Mouse (Mus musculus): ENCODE results near the gene Vps8. TPM values are rescaled to one million over a fixed set of nuclear protein-coding genes. Genes with fewer than 3 reads are reported as not detected.

Vps8 gene
- polyA plus RNA-seq, 1 experiment from 2014 or later = 15.1 TPM

DNA sequence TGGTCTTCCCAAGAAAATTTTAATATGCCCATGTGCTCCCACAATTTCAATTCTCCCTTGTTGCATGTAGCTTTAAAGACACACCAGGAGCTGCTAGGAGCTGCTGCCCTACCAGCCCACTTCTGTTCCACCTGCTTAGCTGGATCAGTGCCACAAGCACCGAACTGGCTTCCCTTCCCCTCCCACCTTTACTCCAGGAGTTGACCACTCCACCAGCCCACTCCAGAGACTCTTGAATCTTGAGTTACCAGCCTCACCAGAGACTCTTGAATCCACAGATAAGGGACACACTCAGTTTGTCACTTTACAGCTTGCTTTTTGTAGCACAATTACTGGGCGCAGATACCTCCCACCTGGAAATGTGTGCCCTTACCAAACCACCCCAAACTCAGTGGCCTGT is 197.7 kb downstream of the Vps8 start:
- Histone ChIP-seq H3K27ac (replicated peaks; ENCODE audit: low read depth, low read length) (no peak overlapping the region), H3K36me3 (ENCODE audit: control insufficient read depth, insufficient read depth, low read length) (no peaks in the 10 kb centered on the region), H3K4me2 (ENCODE audit: low read depth, severe bottlenecking) (no peak overlapping the region), H3K9me3 (ENCODE audit: control insufficient read depth, low read length) (no peaks in the 10 kb centered on the region), H3K4me3 (ENCODE audit: low read depth, low read length) (no peak overlapping the region), H3K4me1 (ENCODE audit: control insufficient read depth, insufficient read depth, low read length) (no peaks in the 10 kb centered on the region), H3K27me3 (ENCODE audit: control insufficient read depth, insufficient read depth, low read length) (no peaks in the 10 kb centered on the region), H3K9ac (ENCODE audit: low read length) (no peak overlapping the region)
- ATAC-seq (ENCODE audit: insufficient number of reproducible peaks, low FRiP score, low TSS enrichment, low read depth) (no peak), DNase-seq (ENCODE audit: low spot score) (no peak)
- 81% methylated on average over 2 of the region's 2 CpGs for WGBS

DNA sequence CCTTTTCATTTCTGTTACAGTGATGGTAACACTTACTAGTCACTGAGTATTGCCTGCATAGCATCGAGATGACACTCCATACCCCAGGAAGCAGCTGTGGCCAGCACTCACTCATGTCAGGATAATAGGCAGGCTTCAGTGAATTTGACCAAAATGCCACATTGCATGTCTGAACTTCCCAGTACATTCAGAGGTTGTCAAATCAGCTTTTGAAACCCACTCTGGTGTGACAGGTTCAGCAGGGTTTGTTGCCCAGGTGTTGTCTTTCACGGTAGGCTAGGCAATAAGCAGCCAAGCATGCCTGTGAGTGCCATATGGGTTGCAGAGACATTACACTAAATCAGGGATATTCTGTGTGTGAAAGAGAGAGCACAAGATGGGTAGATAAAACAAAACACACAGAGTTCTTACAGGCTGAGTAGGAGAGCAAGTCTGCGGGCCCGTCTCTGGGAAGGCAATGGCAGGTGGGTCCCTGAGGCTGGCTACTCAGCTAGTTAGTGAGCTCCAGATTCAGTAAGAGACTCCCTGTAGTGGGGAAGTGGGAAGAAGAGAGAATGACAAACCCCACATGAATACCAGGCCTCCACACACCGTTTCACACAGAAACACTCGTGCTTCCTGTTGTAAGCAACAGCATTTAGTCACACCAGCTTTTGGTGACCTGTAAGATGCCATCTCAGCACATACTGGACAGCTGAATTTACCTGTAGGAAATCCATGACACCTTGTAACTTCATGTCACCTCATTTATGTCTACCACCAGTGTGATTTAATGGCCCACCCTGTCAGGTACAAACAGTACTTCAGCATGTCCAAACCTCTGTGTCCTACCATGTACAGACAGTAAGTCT is 203.1 kb downstream of the Vps8 start:
- WGBS = 81% methylated on average over 6 of the region's 6 CpGs
- no peak for ATAC-seq (ENCODE audit: insufficient number of reproducible peaks, low FRiP score, low TSS enrichment, low read depth)
- no peak for DNase-seq (ENCODE audit: low spot score)

DNA sequence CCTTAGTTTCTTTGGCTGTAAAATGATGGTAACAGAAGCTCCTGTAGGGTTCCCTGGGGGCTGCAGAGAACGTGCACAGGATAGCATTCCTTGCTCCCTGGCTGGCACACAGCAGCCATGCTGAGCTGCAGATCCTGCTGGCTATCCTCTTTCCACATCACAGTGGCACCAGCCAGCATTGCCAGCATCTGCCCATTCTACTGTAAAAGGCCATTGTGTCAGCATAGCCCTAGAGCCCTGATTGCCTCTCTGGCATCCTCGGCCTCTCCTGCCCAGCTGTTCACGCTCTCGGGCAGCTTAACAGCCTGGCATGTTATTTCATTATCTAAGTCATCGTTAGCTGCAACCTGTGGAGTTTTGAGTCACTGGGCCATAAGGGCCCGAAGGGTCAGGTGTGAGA is 204.3 kb downstream of the Vps8 start:
- 62% methylated on average over 6 of the region's 6 CpGs for WGBS
- no peak overlapping the region for H3K27ac ChIP-seq (replicated peaks; ENCODE audit: low read depth, low read length)
- H3K4me3 ChIP-seq (ENCODE audit: low read depth, low read length) = no peak overlapping the region
- no peaks in the 10 kb centered on the region for H3K27me3 ChIP-seq (ENCODE audit: control insufficient read depth, insufficient read depth, low read length)
- ATAC-seq (ENCODE audit: insufficient number of reproducible peaks, low FRiP score, low TSS enrichment, low read depth) (no peak), DNase-seq (ENCODE audit: low spot score) (no peak)
- H3K9ac ChIP-seq (ENCODE audit: low read length) = no peak overlapping the region
- H3K9me3 ChIP-seq (ENCODE audit: control insufficient read depth, low read length) = no peaks in the 10 kb centered on the region
- no peak overlapping the region for H3K4me2 ChIP-seq (ENCODE audit: low read depth, severe bottlenecking)
- H3K36me3 ChIP-seq (ENCODE audit: control insufficient read depth, insufficient read depth, low read length) = no peaks in the 10 kb centered on the region
- 0 out of 2 replicates have a peak, but pooled peaks cover 3% of the 10 kb centered on the region for H3K4me1 ChIP-seq (ENCODE audit: control insufficient read depth, insufficient read depth, low read length)

More for the DNA sequence above, 203.1 kb downstream of the Vps8 start:
- H3K4me1 ChIP-seq (ENCODE audit: control insufficient read depth, insufficient read depth, low read length) = 0 out of 2 replicates have a peak, but pooled peaks cover 3% of the 10 kb centered on the region
- no peak overlapping the region for H3K27ac ChIP-seq (replicated peaks; ENCODE audit: low read depth, low read length)
- H3K9ac ChIP-seq (ENCODE audit: low read length) = no peak overlapping the region
- no peak overlapping the region for H3K4me2 ChIP-seq (ENCODE audit: low read depth, severe bottlenecking)
- H3K36me3 ChIP-seq (ENCODE audit: control insufficient read depth, insufficient read depth, low read length) = no peaks in the 10 kb centered on the region
- H3K27me3 ChIP-seq (ENCODE audit: control insufficient read depth, insufficient read depth, low read length) = no peaks in the 10 kb centered on the region
- H3K4me3 ChIP-seq (ENCODE audit: low read depth, low read length) = no peak overlapping the region
- no peaks in the 10 kb centered on the region for H3K9me3 ChIP-seq (ENCODE audit: control insufficient read depth, low read length)

DNA sequence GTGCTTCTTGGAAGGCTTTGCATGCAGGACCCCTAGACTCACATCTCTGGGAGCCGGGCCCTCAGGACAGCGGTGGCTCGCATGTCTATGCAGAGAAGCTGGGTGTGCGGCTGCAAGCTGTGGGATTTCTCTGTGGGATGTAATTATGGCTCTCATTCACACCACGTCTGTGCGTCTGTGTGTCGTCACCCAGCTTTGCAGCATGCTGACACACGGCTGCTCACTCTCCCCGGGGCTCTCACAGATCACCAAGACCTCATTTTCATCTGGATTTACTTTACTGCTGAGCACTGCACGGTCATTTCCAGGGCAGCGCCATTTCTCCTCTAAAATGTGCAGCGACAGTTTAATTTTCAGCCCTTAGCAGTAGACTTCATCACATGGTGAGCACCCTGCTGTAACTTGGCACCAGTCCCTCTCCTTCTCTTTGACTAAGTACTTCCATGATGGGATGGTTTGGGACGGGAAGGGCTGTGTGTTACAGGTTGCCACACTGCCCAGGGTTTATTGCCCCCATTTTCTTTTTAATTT is 205.2 kb downstream of the Vps8 start:
- Histone ChIP-seq H3K9ac (ENCODE audit: low read length) (no peak overlapping the region), H3K36me3 (ENCODE audit: control insufficient read depth, insufficient read depth, low read length) (no peaks in the 10 kb centered on the region), H3K9me3 (ENCODE audit: control insufficient read depth, low read length) (no peaks in the 10 kb centered on the region), H3K4me2 (ENCODE audit: low read depth, severe bottlenecking) (no peak overlapping the region), H3K27me3 (ENCODE audit: control insufficient read depth, insufficient read depth, low read length) (no peaks in the 10 kb centered on the region), H3K4me3 (ENCODE audit: low read depth, low read length) (no peak overlapping the region), H3K27ac (replicated peaks; ENCODE audit: low read depth, low read length) (no peak overlapping the region), H3K4me1 (ENCODE audit: control insufficient read depth, insufficient read depth, low read length) (0 out of 2 replicates have a peak, but pooled peaks cover 3% of the 10 kb centered on the region)
- DNase-seq (ENCODE audit: low spot score) (peak; percentile 27), ATAC-seq (ENCODE audit: insufficient number of reproducible peaks, low FRiP score, low TSS enrichment, low read depth) (no peak)
- WGBS = 26% methylated on average over 13 of the region's 13 CpGs

DNA sequence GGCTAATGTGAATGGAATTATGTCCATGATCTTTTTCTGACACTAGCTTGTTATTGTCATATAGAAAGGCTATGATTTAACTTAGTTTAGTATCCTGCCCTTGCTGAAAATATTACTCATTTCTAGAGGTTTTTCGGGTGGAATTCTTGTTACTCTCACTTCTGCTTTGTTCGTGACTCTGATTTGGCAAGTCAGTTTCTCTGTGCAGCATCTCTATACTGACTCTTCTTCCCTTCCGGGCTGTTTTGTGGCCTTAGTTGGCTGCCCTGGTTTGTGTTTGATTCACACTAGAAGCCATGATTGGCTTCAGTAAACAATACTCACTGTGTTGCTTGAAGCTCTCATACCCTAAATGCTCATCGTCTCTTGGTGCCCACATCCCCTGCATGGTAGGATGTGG is 207.7 kb downstream of the Vps8 start:
- no peak overlapping the region for H3K9ac ChIP-seq (ENCODE audit: low read length)
- WGBS = 91% methylated on average over 4 of the region's 4 CpGs
- H3K9me3 ChIP-seq (ENCODE audit: control insufficient read depth, low read length) = no peaks in the 10 kb centered on the region
- DNase-seq (ENCODE audit: low spot score) (no peak), ATAC-seq (ENCODE audit: insufficient number of reproducible peaks, low FRiP score, low TSS enrichment, low read depth) (no peak)
- no peaks in the 10 kb centered on the region for H3K36me3 ChIP-seq (ENCODE audit: control insufficient read depth, insufficient read depth, low read length)
- no peaks in the 10 kb centered on the region for H3K27me3 ChIP-seq (ENCODE audit: control insufficient read depth, insufficient read depth, low read length)
- H3K4me2 ChIP-seq (ENCODE audit: low read depth, severe bottlenecking) = no peak overlapping the region
- H3K27ac ChIP-seq (replicated peaks; ENCODE audit: low read depth, low read length) = no peak overlapping the region
- H3K4me3 ChIP-seq (ENCODE audit: low read depth, low read length) = no peak overlapping the region
- 0 out of 2 replicates have a peak, but pooled peaks cover 3% of the 10 kb centered on the region for H3K4me1 ChIP-seq (ENCODE audit: control insufficient read depth, insufficient read depth, low read length)

DNA sequence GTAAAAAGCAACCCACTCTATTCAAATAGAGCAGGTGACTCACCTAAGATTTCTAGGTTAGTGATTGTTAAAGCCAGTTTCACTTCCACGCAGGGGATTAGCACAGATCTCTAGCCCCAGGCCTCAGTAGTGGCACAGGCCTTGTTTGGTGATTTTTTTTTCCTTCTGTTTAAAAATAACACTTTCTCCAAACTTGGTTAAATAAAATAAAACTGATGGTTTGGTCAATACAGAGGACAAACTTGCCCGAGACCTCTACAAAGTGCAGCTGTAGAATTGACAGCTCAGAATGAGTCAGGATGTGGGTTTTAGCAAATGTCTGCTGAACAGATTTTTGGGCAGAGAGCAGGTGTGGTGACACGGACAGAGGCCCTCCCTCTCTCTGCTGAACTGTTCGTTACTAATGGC is 208.9 kb downstream of the Vps8 start:
- H3K36me3 ChIP-seq (ENCODE audit: control insufficient read depth, insufficient read depth, low read length) = no peaks in the 10 kb centered on the region
- no peak overlapping the region for H3K4me2 ChIP-seq (ENCODE audit: low read depth, severe bottlenecking)
- H3K4me1 ChIP-seq (ENCODE audit: control insufficient read depth, insufficient read depth, low read length) = 0 out of 2 replicates have a peak, but pooled peaks cover 3% of the 10 kb centered on the region
- WGBS = 73% methylated on average over 4 of the region's 4 CpGs
- no peak overlapping the region for H3K27ac ChIP-seq (replicated peaks; ENCODE audit: low read depth, low read length)
- H3K9me3 ChIP-seq (ENCODE audit: control insufficient read depth, low read length) = no peaks in the 10 kb centered on the region
- no peak for ATAC-seq (ENCODE audit: insufficient number of reproducible peaks, low FRiP score, low TSS enrichment, low read depth)
- no peak overlapping the region for H3K9ac ChIP-seq (ENCODE audit: low read length)
- DNase-seq (ENCODE audit: low spot score) = no peak
- H3K27me3 ChIP-seq (ENCODE audit: control insufficient read depth, insufficient read depth, low read length) = no peaks in the 10 kb centered on the region
- H3K4me3 ChIP-seq (ENCODE audit: low read depth, low read length) = no peak overlapping the region

DNA sequence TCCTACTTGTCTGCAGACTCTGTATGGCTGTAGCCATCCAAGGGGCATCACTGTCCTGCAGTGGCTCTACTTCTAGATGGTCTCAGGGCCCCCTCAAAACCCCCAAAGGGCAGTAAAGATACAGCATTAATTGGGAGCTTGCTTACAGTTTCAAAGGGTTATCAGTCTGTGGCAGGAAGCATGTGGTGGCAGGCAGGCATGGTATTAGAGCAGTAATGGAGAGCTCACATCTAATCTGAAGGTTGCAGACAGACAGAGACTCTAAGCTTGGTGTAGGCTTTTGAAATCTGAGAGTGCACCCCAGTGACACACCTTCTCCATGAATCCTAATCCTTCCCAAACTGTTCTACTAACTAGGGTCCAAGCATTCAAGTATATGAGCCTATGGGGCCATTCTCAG is 211.5 kb downstream of the Vps8 start:
- H3K27me3 ChIP-seq (ENCODE audit: control insufficient read depth, insufficient read depth, low read length) = no peaks in the 10 kb centered on the region
- no peak overlapping the region for H3K9ac ChIP-seq (ENCODE audit: low read length)
- DNase-seq (ENCODE audit: low spot score) = no peak
- H3K4me3 ChIP-seq (ENCODE audit: low read depth, low read length) = no peak overlapping the region
- H3K4me2 ChIP-seq (ENCODE audit: low read depth, severe bottlenecking) = no peak overlapping the region
- ATAC-seq (ENCODE audit: insufficient number of reproducible peaks, low FRiP score, low TSS enrichment, low read depth) = no peak
- H3K36me3 ChIP-seq (ENCODE audit: control insufficient read depth, insufficient read depth, low read length) = no peaks in the 10 kb centered on the region
- H3K9me3 ChIP-seq (ENCODE audit: control insufficient read depth, low read length) = no peaks in the 10 kb centered on the region; the same call in 1 of the 2 replicates
- no peak overlapping the region for H3K27ac ChIP-seq (replicated peaks; ENCODE audit: low read depth, low read length)
- no peaks in the 10 kb centered on the region for H3K4me1 ChIP-seq (ENCODE audit: control insufficient read depth, insufficient read depth, low read length)

DNA sequence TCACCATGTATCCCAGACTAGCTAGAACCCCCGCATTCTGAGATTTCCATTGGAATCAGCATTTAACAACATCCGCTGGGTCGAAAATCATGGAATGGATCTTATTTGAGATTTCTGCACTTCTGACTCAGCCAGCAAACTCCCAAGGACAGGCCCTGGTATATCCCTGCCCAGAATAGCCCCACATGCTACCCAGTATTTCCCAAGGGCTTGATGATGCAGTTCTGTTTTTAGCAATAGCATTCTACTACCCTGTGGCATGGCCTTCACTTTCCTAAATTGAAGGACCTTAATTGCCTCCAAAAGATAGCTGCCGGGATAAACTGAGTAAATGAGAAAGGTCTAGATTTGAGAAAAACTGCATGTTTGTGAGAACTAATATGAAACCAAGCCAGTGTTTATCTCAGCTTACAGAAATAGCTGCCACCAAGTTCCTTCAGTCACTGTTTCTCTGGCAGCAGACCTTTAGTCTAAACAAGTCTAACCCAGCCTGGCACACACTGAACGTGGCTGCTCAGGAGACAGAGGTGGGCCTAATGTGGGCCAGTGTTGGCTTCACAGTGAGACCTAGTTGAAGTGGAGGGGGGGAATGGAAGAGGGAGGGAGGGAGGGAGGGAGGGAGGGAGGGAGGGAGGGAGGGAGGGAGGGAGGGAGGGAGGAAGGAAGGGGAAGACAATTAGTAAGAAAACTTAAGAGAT is 213.4 kb downstream of the Vps8 start:
- no peak for ATAC-seq (ENCODE audit: insufficient number of reproducible peaks, low FRiP score, low TSS enrichment, low read depth)
- Histone ChIP-seq H3K27me3 (ENCODE audit: control insufficient read depth, insufficient read depth, low read length) (no peaks in the 10 kb centered on the region), H3K27ac (replicated peaks; ENCODE audit: low read depth, low read length) (no peak overlapping the region), H3K9ac (ENCODE audit: low read length) (no peak overlapping the region), H3K9me3 (ENCODE audit: control insufficient read depth, low read length) (no peaks in the 10 kb centered on the region; the same call in 1 of the 2 replicates), H3K4me3 (ENCODE audit: low read depth, low read length) (no peak overlapping the region), H3K4me2 (ENCODE audit: low read depth, severe bottlenecking) (no peak overlapping the region), H3K4me1 (ENCODE audit: control insufficient read depth, insufficient read depth, low read length) (no peaks in the 10 kb centered on the region), H3K36me3 (ENCODE audit: control insufficient read depth, insufficient read depth, low read length) (no peaks in the 10 kb centered on the region)
- no peak for DNase-seq (ENCODE audit: low spot score)
- 85% methylated on average over 5 of the region's 5 CpGs for WGBS
